Mouse (Mus musculus) adrenal gland, adult 8-10 months (tissue): ENCODE data around the gene Gm17720. TPM values are rescaled to one million over a fixed set of nuclear protein-coding genes. Genes with fewer than 3 reads are reported as not detected.
"Not testable (repeated sequence)": the region's sequence is repeated elsewhere in the genome, so short reads cannot be mapped to it uniquely, and the experiment has no call there.

Source experiments
- DNase-seq: peaks from one replicate; pipeline ENCODE4 v3.0.0; 2022
- total RNA-seq, 4 experiments: library from RNA; stranded (reverse); gene quantifications; 2 replicates each; pipeline ENCODE4 v1.2.4; 2022

The Gm17720 gene
- total RNA-seq, 4 experiments from 2014 or later: not detected

DNA sequence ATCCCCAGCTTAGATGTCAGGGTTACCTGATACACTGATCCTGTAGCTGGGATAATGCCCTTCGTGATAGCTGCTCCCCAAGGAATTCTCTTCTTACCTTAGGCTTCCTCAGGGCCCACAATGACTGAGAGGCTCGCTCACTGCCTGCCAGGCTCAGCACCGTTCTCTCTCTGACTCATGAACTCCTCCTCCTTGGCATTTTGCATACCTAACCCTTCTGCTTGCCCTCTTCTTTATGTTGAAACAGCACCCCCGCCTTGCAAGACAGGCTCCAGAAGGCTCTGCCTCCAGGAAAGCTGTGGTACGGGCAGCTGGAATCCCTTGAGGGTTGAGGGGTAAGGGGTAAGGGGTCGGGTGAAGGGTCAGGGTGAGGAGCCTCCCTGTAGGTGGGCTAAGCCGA lies 63.3 kb downstream of the Gm17720 start:
- no peak for DNase-seq

DNA sequence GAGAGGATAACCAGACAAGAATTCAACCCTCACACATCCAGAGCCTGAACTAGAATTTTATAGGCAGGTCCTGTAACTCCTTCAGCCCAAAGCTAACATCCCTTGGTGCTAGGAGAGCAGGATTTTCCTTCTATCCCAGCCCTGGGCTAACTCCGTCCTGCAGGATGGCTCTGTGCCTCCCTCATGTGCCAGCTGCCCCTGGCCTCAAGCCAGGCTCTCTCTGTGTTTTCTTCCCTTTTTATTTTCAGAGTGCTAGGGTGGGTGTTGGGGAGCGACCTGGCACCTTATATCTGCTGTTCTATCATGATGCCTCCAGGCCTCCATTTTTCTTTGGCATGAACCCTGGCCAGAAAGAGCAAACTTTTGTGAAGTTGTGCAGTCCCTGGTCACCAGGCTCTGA lies 66.4 kb downstream of the Gm17720 start:
- DNase-seq: no peak

DNA sequence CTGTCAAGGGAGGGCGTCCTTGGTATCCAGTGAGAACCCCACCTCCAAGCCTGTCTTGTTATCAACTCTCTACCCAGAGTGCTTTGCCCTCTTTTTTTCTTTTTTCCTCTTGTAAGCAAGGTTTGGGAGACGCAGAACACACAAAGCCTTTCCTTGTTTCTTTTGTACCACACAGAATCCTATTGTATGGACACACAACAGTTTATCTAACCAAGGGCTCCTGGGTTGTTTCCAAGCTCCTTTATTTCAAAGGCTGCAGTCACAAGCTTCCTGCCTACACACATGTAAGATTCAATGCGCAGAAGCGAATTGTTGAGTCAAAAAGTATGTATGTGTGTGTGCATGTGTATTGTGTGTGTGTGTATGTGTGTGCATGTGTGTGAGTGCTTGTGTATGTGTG lies 68.2 kb downstream of the Gm17720 start:
- DNase-seq: no peak

DNA sequence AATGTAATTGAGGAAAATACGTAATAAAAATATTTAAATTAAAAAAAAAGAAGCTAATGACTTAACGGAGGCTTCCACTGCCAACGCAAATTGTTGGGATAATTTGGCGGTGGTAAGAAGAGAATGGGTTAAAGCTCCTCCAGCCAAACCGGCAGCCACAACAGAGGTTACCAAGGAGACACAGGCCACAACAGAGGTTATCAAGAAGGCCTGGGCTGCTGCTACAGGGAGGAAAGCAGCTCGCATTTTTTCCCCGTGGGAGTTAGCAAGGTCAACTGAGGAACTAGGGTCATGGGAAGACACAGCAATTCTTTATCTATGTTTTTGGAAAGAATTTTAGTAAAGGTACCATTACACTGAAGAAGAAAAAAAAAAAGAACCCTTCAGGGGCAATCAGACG lies 68.8 kb downstream of the Gm17720 start:
- DNase-seq: not testable (repeated sequence)

Other genes starting within 250 kb of the Gm17720 start
- 10 to 100 TPM in 3 of 4 experiments, 1 to 10 TPM in 1; 10.0 to 13.2 (median 11.6) TPM for gene Phlpp2, start 234.2 kb downstream of the Gm17720 start, total RNA-seq
- under 1 TPM in 2 of 4 experiments, not detected in 2; 0.16 to 0.43 TPM for gene Marveld3, start 140.6 kb downstream of the Gm17720 start, total RNA-seq
- under 1 TPM; 0.10 to 0.58 (median 0.25) TPM for gene Tat, start 112.3 kb downstream of the Gm17720 start, total RNA-seq
- 1 to 10 TPM in 2 of 4 experiments, under 1 TPM in 2; 0.89 to 1.9 (median 1.4) TPM for gene Chst4, start 63.0 kb downstream of the Gm17720 start, total RNA-seq
- gene Zfp612, start 23.0 kb downstream of the Gm17720 start, total RNA-seq: 10 to 100 TPM in 3 of 4 experiments, 1 to 10 TPM in 1; 9.9 to 16.1 (median 12.8) TPM
- gene Gm21964, start 1.5 kb downstream of the Gm17720 start, total RNA-seq: not detected
- 1 to 10 TPM in 2 of 4 experiments, under 1 TPM in 1, not detected in 1; 0.52 to 2.2 (median 1.5) TPM for gene Calb2, start 65.5 kb upstream of the Gm17720 start, total RNA-seq
- gene Cmtr2, start 112.9 kb upstream of the Gm17720 start, total RNA-seq: 10 to 100 TPM in 1 of 4 experiments, 1 to 10 TPM in 3; 6.6 to 11.1 (median 8.0) TPM
- under 1 TPM; 0.16 to 0.70 (median 0.31) TPM for gene Hydin, start 164.2 kb upstream of the Gm17720 start, total RNA-seq